Mouse (Mus musculus) right cerebral cortex, postnatal 25 days (tissue): Measurements from ENCODE around the gene Plcxd2.

Experiments used
- DNase-seq: peaks from one replicate; pipeline ENCODE4 v3.0.0; 2022

Plcxd2 gene

GRCm38 (mm10) chr16:45984610-45985606, 25.1 kb downstream of the Plcxd2 start:
- DNase-seq: no peak

GRCm38 (mm10) chr16:45976251-45976650, 33.8 kb downstream of the Plcxd2 start:
- no peak for DNase-seq

- DNase-seq: no peak
Measured at GRCm38 (mm10) chr16:45973959-45974686, 35.9 kb downstream of the Plcxd2 start.

GRCm38 (mm10) chr16:45970187-45970586, 39.8 kb downstream of the Plcxd2 start:
- DNase-seq: no peak

- DNase-seq: no peak
Measured at GRCm38 (mm10) chr16:45968716-45969115, 41.3 kb downstream of the Plcxd2 start.

GRCm38 (mm10) chr16:45967471-45967870, 42.5 kb downstream of the Plcxd2 start:
- peak; percentile 56 for DNase-seq

GRCm38 (mm10) chr16:45966604-45967003, 43.4 kb downstream of the Plcxd2 start:
- DNase-seq: no peak

GRCm38 (mm10) chr16:45964777-45965176, 45.2 kb downstream of the Plcxd2 start:
- no peak for DNase-seq

GRCm38 (mm10) chr16:45963837-45964236, 46.2 kb downstream of the Plcxd2 start:
- no peak for DNase-seq

- no peak for DNase-seq
Measured at GRCm38 (mm10) chr16:45963088-45963487, 46.9 kb downstream of the Plcxd2 start.

- no peak for DNase-seq
Measured at GRCm38 (mm10) chr16:45960978-45961377, 49.0 kb downstream of the Plcxd2 start.

- no peak for DNase-seq
Measured at GRCm38 (mm10) chr16:45956390-45956950, 53.5 kb downstream of the Plcxd2 start.

GRCm38 (mm10) chr16:45953394-45953793, 56.6 kb downstream of the Plcxd2 start, which contains the start of gene Phldb2:
TSS of gene Phldb2 (minus strand) at chr16:45953598.
- DNase-seq: no peak

GRCm38 (mm10) chr16:45952501-45952900, 57.5 kb downstream of the Plcxd2 start:
- DNase-seq: no peak

- DNase-seq: no peak
Measured at GRCm38 (mm10) chr16:45952035-45952434, 58.0 kb downstream of the Plcxd2 start.

GRCm38 (mm10) chr16:45946335-45946734, 63.7 kb downstream of the Plcxd2 start:
- DNase-seq: no peak

- DNase-seq: no peak
Measured at GRCm38 (mm10) chr16:45945649-45946048, 64.4 kb downstream of the Plcxd2 start.

- DNase-seq: no peak
Measured at GRCm38 (mm10) chr16:45945174-45945631, 64.8 kb downstream of the Plcxd2 start.

- DNase-seq: no peak
Measured at GRCm38 (mm10) chr16:45942169-45942891, 67.7 kb downstream of the Plcxd2 start.

GRCm38 (mm10) chr16:45940701-45941100, 69.3 kb downstream of the Plcxd2 start:
- no peak for DNase-seq

- DNase-seq: no peak
Measured at GRCm38 (mm10) chr16:45939436-45939835, 70.6 kb downstream of the Plcxd2 start.

GRCm38 (mm10) chr16:45937381-45937780, 72.6 kb downstream of the Plcxd2 start:
- no peak for DNase-seq

GRCm38 (mm10) chr16:45936521-45936920, 73.5 kb downstream of the Plcxd2 start:
- no peak for DNase-seq
